Mouse (Mus musculus) stomach, embryonic 16.5 days (tissue): ENCODE results near the gene Tacc3. TPM values are rescaled to one million over a fixed set of nuclear protein-coding genes. Genes with fewer than 3 reads are reported as not detected.

Experiments used
- ATAC-seq: fragments of 200-750 bp; cut with Nextera tagmentation; 2 replicates; pipeline ENCODE4 v1.8.0; 2017; ENCODE audit warnings: moderate number of reproducible peaks, moderate TSS enrichment; ENCODE audit not compliant: insufficient read depth, low FRiP score
- H3K27ac ChIP-seq: fragments of 300-500 bp; sonication (generic); 2 replicates; pipeline ENCODE4 v1.5.1; 2014; ENCODE audit warnings: low read length
- H3K27me3 ChIP-seq: fragments of 300-500 bp; sonication (generic); 2 replicates; pipeline ENCODE4 v1.6.1; 2014; ENCODE audit warnings: low read length, control low read depth, mixed read lengths; ENCODE audit not compliant: control insufficient read depth, insufficient read depth
- H3K36me3 ChIP-seq: fragments of 300-500 bp; sonication (generic); 2 replicates; pipeline ENCODE4 v1.6.1; 2014; ENCODE audit warnings: low read length; ENCODE audit not compliant: control insufficient read depth, insufficient read depth
- H3K4me1 ChIP-seq: fragments of 300-500 bp; sonication (generic); 2 replicates; pipeline ENCODE4 v1.6.1; 2014; ENCODE audit warnings: low read length, control low read depth, mixed read lengths; ENCODE audit not compliant: control insufficient read depth, insufficient read depth
- H3K4me2 ChIP-seq: fragments of 300-500 bp; sonication (generic); 2 replicates; pipeline ENCODE4 v1.6.1; 2014; ENCODE audit warnings: low read depth, low read length, mixed read lengths
- H3K4me3 ChIP-seq: fragments of 300-500 bp; sonication (generic); replicated peaks from 2 replicates; pipeline ENCODE4 v1.5.1; 2014; ENCODE audit warnings: mild to moderate bottlenecking, low read length
- H3K9ac ChIP-seq: fragments of 300-500 bp; sonication (generic); 2 replicates; pipeline ENCODE4 v1.6.1; 2014; ENCODE audit warnings: low read length
- H3K9me3 ChIP-seq: fragments of 300-500 bp; sonication (generic); replicated peaks from 2 replicates; pipeline ENCODE4 v1.6.1; 2016; ENCODE audit warnings: low read length, control low read depth; ENCODE audit not compliant: control insufficient read depth
- WGBS: fragments of 180-500 bp; shearing (Covaris S2); extraction: QIAGEN DNeasy Blood & Tissue Kit; methylation state at CpG from one replicate; pipeline ENCODE4 v1.1.7; 2014; 5-methylcytosine and 5-hydroxymethylcytosine counted together
- polyA plus RNA-seq: library from polyadenylated mRNA; unstranded; fragments of >200 nt; fragmentation: Nextera tagmentation; extraction: Ambion mirVana; gene quantifications from 2 replicates; pipeline ENCODE4 v1.2.1, GENCODE M21; 2015

Tacc3 gene
- 137 and 145 TPM in 2 replicates for polyA plus RNA-seq

DNA sequence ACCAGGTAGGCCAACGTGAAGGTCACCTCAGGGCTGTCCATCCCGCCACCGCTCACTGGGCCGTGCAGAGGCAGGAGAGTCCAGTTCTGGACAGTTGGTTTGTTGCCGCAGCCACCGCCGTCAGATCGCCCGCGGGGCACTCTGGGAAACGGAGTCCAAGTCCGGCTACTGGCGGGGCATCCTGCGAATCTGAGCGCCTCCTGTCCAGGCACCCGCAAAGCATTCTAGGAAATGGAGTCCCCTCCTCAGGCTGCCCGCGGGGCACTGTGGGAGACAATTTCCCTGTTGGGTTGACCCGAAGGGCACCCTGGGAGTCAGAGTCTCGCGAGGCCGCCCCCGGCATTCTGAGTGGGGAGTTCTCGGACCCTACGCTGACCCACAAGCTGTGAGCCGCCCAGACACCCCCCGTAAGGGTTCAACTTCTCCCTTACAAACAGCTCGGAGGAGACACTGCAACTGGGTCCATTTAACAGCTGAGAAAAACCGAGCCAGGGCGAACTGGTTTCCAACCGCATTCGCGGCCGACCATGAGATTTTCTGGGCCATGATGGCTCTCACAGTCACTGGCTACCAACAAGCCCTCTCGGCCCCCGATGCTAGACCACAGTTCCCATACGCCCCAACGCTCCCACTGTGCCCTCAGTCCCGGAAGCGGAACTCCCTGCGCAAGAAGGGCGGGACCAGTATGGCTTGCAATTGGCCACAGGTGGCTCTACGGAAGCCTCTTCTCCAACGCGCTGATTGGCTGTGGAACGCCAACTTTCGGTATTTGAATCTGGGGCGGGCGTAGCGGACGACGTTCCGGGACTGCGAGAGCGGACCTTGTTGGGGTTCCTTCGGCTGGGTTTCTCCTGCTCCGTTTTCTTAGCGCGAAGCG lies at the start of gene Tacc3, which contains the start of gene Tmem129:
Tacc3 (plus strand) TSS at position 342 of the 877 bp plus-strand sequence.
Tmem129 (minus strand) TSS at position 630 of the 877 bp plus-strand sequence.
- Histone ChIP-seq H3K36me3 (no peaks in the 10 kb centered on the region; the same call in 1 of the 2 replicates), H3K4me2 (peak within 1 kb of the TSS; percentile 94), H3K27ac (peak within 1 kb of the TSS; percentile 99), H3K9me3 (no peaks in the 10 kb centered on the region), H3K4me3 (peak within 1 kb of the TSS; percentile 86), H3K4me1 (peaks cover 25% of the 10 kb centered on the region), H3K9ac (peak within 1 kb of the TSS; percentile 88), H3K27me3 (no peaks in the 10 kb centered on the region)
- peak; percentile 97 for ATAC-seq
- WGBS, result under 1% methylated on average over 60 of the region's 60 CpGs

GRCm38 (mm10) chr5:33609226-33609625 lies 48.7 kb upstream of the Tacc3 start:
- peaks cover 13% of the 10 kb centered on the region; the same call in 1 of the 2 replicates for H3K36me3 ChIP-seq
- no peaks in the 10 kb centered on the region for H3K27me3 ChIP-seq
- no peak overlapping the region for H3K4me2 ChIP-seq
- WGBS, result 83% methylated on average over 1 of the region's 1 CpGs
- no peak for ATAC-seq
- no peaks in the 10 kb centered on the region for H3K9me3 ChIP-seq
- no peaks in the 10 kb centered on the region for H3K4me1 ChIP-seq
- no peak overlapping the region for H3K9ac ChIP-seq
- H3K27ac ChIP-seq, result no peak overlapping the region
- no peak overlapping the region for H3K4me3 ChIP-seq

DNA sequence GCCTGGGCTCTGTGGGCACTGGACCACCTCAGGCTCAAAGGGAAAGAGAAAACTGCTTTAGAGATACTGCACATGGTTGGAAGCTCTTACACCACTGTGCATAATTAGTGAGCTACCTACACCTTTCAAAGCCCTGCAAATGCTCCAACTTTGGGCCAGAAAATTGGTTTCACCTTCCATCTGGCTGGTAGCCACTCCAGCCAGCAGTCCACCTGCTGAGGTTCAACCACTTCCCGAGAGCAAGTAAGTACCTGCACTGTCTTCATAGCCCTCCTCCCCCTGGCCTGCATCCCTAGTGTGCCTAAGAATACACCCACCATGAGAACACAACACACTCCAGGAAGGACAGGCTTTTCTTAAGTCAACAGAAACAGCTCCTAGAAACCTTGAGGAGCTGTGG lies 46.1 kb upstream of the Tacc3 start:
- no peaks in the 10 kb centered on the region for H3K9me3 ChIP-seq
- no peak overlapping the region for H3K4me3 ChIP-seq
- no peaks in the 10 kb centered on the region for H3K4me1 ChIP-seq
- H3K4me2 ChIP-seq, result no peak overlapping the region
- H3K27me3 ChIP-seq, result no peaks in the 10 kb centered on the region
- no peak overlapping the region for H3K9ac ChIP-seq
- peaks cover 13% of the 10 kb centered on the region; the same call in 1 of the 2 replicates for H3K36me3 ChIP-seq
- no peak for ATAC-seq
- WGBS, result 89% methylated on average over 1 of the region's 1 CpGs
- no peak overlapping the region for H3K27ac ChIP-seq

DNA sequence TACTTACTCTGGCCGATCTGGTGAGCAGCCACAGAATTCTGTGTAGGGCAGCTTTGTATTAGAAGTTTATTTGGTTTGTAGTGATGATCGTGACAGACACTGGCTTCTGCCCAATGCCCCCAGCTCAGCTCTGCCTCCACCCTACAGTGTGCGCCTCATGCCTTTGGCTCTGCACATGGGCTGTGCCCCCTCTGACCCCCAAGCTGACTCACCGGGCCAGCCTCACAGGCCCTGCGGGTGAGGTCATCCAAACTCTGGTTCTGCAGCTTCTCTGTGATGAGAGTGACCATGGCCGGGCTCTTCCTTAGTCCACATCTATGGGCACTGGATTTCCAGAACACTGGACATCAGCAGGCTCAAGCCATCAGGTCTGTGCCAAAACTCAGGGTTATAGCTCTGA lies 43.5 kb upstream of the Tacc3 start:
- ATAC-seq, result no peak

GRCm38 (mm10) chr5:33622671-33623070 lies 35.3 kb upstream of the Tacc3 start:
- Histone ChIP-seq H3K4me1 (peaks cover 1% of the 10 kb centered on the region), H3K9me3 (no peaks in the 10 kb centered on the region), H3K27me3 (no peaks in the 10 kb centered on the region), H3K4me3 (no peak overlapping the region), H3K36me3 (no peaks in the 10 kb centered on the region), H3K4me2 (no peak overlapping the region), H3K9ac (no peak overlapping the region), H3K27ac (no peak overlapping the region)
- no peak for ATAC-seq
- whole genome bisulfite sequencing, result 80% methylated on average over 2 of the region's 2 CpGs

More for the DNA sequence above, 43.5 kb upstream of the Tacc3 start:
- Histone ChIP-seq H3K27ac (no peak overlapping the region), H3K27me3 (no peaks in the 10 kb centered on the region), H3K4me2 (no peak overlapping the region), H3K4me3 (no peak overlapping the region), H3K4me1 (no peaks in the 10 kb centered on the region), H3K9me3 (no peaks in the 10 kb centered on the region), H3K36me3 (peaks cover 5% of the 10 kb centered on the region; the same call in 1 of the 2 replicates), H3K9ac (no peak overlapping the region)
- WGBS, result 72% methylated on average over 6 of the region's 6 CpGs

- Histone ChIP-seq H3K4me3 (no peak overlapping the region), H3K27ac (no peak overlapping the region), H3K27me3 (no peaks in the 10 kb centered on the region), H3K9me3 (no peaks in the 10 kb centered on the region), H3K9ac (no peak overlapping the region), H3K4me2 (no peak overlapping the region), H3K36me3 (no peaks in the 10 kb centered on the region), H3K4me1 (peaks cover 8% of the 10 kb centered on the region)
- 83% methylated on average over 3 of the region's 3 CpGs for WGBS
- ATAC-seq, result no peak
Measured at GRCm38 (mm10) chr5:33623766-33624165, 34.2 kb upstream of the Tacc3 start.

- H3K4me1 ChIP-seq, result peaks cover 18% of the 10 kb centered on the region
- H3K36me3 ChIP-seq, result no peaks in the 10 kb centered on the region
- no peak for ATAC-seq
- 23% methylated on average over 4 of the region's 4 CpGs for WGBS
- no peaks in the 10 kb centered on the region for H3K27me3 ChIP-seq
- peak overlapping the region; percentile 86 for H3K4me2 ChIP-seq
- peak overlapping the region; percentile 95 for H3K4me3 ChIP-seq
- no peaks in the 10 kb centered on the region for H3K9me3 ChIP-seq
- H3K27ac ChIP-seq, result peak overlapping the region; percentile 27; the same call in 1 of the 2 replicates
- H3K9ac ChIP-seq, result peak overlapping the region; percentile 56
Measured at GRCm38 (mm10) chr5:33627968-33628367, 30.0 kb upstream of the Tacc3 start.

DNA sequence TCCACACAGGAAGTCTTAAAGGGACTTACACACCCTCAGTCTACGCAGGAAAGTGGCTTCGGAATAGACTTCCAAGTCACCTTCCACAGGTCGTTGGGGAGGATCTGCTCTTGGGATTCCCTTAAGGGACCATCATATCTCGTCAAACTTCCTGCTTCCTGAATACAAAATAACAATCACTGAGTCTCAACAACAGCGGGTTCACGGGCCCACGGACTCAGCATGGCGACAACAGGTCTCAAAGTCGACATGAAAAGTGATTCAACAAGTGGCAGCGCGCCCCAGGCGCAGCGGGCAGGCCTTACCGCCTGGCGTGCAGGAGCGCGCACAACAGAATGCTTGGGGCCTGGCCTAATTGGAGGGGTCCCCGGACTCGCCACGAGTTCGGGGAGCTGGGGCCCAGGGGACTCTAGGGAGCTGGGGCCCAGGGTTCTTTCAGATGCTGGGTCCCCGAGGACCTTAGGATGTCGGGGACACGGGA lies 29.1 kb upstream of the Tacc3 start:
- Histone ChIP-seq H3K27ac (peak overlapping the region; percentile 93), H3K4me2 (peak overlapping the region; percentile 86), H3K9ac (peak overlapping the region; percentile 89), H3K4me3 (peak overlapping the region; percentile 95), H3K4me1 (peaks cover 18% of the 10 kb centered on the region), H3K27me3 (no peaks in the 10 kb centered on the region), H3K36me3 (no peaks in the 10 kb centered on the region), H3K9me3 (no peaks in the 10 kb centered on the region)
- no peak; the same call in 1 of the 2 replicates for ATAC-seq
- under 1% methylated on average over 24 of the region's 24 CpGs for WGBS
